Mouse (Mus musculus): Measurements from ENCODE around the gene Hspa1l.
"Not testable (repeated sequence)": the region's sequence is repeated elsewhere in the genome, so short reads cannot be mapped to it uniquely, and the experiment has no call there.

Hspa1l gene

DNA sequence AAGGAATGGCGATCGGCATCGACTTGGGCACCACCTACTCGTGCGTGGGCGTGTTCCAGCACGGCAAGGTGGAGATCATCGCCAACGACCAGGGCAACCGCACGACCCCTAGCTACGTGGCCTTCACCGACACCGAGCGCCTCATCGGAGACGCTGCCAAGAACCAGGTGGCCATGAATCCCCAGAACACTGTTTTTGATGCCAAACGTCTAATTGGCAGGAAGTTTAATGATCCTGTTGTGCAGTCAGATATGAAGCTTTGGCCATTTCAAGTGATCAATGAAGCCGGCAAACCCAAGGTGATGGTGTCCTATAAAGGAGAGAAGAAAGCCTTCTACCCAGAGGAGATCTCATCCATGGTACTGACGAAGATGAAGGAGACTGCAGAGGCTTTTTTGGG, 4.5 kb downstream of the Hspa1l start:
- DNase-seq (ENCODE audit: low read depth), result no peak

DNA sequence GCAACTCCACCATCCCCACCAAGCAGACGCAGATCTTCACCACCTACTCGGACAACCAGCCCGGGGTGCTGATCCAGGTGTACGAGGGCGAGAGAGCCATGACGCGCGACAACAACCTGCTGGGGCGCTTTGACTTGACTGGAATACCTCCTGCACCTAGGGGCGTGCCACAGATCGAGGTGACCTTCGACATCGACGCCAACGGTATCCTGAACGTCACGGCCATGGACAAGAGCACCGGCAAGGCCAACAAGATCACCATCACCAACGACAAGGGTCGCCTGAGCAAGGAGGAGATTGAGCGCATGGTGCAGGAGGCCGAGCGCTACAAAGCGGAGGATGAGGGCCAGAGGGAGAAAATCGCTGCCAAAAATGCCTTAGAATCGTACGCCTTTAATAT, 5.7 kb downstream of the Hspa1l start:
- no peak for DNase-seq (ENCODE audit: low read depth)

DNA sequence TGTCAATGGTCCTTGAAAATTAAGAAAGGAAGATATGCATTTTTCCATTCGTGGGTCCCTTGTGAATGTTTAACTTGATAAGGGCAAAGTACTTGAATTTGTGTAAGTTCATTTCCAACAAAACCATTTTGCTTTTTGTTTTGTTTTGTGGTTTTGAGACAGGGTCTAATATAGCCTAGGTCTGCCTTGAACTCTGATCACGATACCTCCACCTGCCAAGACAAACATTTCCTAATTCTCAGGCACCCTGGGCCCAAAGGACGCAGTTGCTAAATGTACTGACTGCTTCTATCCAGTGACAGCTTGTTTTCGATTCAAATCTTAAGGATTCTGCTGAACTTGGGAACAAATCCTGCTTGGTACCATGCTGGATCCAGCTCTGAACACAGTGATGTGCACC, 7.1 kb downstream of the Hspa1l start:
- no peak for DNase-seq (ENCODE audit: low read depth)

DNA sequence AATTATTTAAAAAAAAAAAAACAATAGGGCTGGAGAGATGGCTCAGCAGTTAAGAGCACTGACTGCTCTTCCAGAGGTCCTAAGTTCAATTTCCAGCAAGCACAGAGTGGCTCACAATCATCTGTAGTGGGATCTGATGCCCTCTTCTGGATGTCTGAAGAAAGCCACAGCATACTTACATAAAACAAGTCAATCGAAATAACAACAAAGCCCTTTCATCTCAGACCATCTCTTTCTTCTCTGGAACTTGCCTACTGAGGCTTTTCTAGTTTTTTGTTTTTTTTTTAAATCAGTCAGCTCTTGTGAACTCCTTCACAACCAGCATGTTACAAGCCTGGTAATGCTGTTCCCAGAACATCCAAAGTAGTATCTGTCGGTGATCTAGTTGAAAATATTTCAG, 8.2 kb downstream of the Hspa1l start:
- DNase-seq (ENCODE audit: low read depth), result peak; percentile 83

DNA sequence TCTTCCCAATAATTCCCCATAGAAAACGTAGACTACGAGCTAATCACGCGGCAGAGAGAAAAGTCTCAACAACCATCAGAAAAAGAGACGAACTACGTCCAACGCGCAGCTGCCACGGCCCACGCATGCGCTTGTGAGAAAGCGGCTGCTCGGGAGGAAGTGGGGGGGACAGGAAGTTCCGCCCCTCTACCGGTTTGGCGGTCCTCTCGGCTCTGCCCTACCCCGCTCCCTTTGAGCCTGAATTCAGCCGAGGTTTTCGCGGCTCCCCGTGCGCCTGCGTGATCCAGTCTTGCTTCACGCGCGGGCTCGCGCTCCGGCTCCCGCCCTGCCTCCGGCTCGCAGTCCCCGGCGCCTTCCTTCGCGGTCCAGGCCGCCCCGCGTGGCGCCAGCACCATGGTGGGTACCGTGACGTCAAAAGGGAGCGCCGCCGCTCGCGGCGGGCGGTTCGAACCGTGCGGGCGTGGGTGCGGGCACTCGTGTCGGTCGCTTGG, 9.2 kb downstream of the Hspa1l start, which contains the start of gene Lsm2:
TSS of gene Lsm2 (plus strand) at position 173 of the 491 bp plus-strand sequence.
- DNase-seq (ENCODE audit: low read depth), result peak; percentile 96

DNA sequence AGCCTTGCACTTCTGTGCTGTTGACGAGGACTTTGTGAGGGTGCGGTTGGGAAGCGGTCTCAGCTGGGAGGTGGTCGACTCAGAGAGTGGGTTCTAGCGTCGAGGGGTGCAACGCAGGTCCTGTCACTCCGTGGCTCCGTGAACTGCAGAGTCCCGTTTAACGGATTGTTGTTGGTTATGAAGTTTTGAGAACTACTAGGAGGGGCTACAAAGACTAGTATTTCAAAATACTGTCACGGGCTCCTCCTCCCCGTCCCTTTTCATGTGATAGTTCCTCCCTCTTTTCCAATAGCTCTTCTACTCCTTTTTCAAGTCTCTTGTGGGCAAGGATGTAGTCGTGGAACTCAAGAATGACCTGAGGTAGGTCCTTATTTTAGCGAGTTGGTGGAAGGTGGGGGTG, 9.8 kb downstream of the Hspa1l start:
- DNase-seq (ENCODE audit: low read depth), result peak; percentile 27

DNA sequence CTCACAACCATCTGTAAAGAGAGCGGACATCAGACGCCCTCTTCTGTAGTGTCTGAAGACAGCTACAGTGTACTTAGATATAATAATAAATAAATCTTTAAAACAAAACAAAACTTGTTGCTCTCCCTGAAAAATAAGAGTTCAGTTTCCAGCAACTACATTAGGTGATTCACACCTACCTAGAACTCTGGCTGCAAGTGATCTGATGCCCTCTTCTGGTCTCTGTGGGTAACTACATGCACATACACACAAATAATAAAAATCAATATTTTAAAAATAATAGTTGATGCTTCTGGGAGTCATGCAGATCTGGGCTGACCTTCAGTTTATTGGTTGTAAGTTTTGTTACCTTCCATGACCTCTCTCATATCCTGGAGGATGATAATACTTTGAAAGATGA, 11.7 kb downstream of the Hspa1l start:
- peak; percentile 80 for DNase-seq (ENCODE audit: low read depth)

DNA sequence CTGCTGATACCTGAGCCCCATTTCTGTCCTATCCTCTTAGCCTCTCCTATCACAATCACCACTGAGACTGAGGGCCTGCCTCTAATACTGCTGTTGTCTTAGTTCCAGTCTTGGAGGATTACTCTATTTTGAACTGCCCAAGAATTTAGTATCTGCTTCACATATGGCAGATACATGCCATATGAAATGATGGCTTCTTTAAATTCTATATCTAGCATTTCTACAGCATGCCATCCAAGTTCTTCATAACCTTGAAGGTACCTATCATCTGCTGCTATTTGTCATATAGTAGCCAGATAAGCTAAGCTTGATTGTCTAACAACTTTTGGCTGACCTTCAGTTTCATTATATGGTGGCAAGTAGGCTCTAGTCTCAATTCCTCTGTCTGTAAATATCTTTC, 22.2 kb downstream of the Hspa1l start:
- DNase-seq (ENCODE audit: low read depth), result no peak

DNA sequence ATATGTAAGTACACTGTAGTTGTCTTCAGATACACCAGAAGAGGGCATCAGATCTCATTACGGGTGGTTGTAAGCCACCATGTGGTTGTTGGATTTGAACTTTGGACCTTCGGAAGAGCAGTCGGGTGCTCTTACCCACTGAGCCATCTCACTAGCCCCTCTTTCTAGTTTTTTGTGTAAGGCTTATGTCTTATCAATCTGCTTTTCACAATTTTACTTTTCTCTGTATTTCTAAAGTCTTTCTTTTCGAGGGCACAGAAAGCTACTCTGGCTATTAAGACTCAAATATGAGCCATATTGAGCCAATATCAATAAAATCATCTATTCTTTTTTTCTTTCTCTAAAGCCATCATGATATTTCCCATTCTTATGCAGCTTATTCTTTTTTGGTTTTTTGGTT, 22.7 kb downstream of the Hspa1l start:
- DNase-seq (ENCODE audit: low read depth), result not testable (repeated sequence)

DNA sequence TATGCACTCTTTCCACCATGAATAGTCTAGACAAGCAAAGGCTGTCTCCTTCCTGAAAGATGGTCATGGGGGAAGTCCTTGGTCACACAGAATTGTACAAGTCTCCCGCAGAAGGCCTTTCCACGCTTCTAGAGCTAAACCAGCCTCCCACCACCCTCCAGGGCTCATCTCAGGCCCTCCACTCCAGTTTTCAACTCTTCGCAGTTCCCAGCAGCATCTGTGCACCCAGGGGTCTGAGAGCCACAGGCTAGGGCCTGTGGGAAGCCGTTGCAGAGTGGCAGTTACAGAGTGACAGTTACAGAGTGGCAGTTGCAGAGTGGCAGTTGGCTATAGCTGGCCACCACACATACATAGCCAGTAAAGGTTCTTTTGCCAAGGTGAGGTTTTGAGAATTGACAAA, 23.4 kb downstream of the Hspa1l start:
- DNase-seq (ENCODE audit: low read depth), result not testable (repeated sequence)

DNA sequence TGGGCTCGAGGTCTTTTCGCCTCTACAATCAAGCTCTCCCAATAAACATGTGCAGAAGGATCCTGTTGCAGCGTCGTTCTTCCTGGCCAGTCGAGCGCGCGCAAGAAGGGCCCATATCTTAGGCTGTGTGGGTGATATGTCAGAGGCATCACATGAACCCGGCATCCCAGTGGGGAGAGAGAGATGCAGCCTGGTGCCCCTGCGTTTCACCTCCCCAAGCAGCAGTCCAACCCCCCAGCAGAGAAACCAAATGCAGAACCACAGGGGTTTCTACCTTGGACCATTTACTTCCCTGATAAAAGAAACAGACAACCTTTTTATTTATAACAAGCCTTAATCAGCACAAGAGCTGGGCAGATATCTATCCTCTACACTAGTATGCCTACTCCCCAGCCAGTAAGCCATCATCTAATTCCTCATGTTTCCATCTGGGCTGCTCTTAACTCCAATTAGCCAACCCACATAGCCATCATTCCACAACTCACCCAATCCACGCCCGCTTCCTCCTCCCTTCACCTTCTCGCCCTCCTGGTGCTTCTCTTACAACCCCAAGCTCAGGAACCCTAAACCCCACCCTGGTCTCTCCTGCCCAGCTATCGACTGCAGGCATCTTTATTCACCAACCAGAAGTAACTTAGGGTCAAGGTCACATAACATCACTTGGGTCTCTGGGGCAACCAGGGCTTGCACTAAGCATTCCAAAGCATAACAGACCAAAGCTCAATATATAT, 24.1 kb downstream of the Hspa1l start:
- no peak for DNase-seq (ENCODE audit: low read depth)

DNA sequence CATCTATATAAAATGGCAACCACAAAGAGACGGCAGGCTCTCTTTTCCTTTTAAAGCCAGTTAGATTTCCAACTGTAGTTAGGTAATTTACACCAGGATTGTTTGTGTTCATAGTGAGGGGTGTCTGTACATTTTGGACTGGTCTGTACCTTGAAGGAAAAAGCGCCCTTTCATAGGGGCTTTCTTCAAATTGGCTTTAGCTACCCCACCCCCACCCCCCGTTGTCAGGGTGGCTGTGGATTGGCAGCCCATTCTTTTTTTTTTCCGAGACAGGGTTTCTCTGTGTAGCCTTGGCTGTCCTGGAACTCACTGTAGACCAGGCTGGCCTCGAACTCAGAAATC, 24.6 kb downstream of the Hspa1l start:
- no peak for DNase-seq (ENCODE audit: low read depth)

DNA sequence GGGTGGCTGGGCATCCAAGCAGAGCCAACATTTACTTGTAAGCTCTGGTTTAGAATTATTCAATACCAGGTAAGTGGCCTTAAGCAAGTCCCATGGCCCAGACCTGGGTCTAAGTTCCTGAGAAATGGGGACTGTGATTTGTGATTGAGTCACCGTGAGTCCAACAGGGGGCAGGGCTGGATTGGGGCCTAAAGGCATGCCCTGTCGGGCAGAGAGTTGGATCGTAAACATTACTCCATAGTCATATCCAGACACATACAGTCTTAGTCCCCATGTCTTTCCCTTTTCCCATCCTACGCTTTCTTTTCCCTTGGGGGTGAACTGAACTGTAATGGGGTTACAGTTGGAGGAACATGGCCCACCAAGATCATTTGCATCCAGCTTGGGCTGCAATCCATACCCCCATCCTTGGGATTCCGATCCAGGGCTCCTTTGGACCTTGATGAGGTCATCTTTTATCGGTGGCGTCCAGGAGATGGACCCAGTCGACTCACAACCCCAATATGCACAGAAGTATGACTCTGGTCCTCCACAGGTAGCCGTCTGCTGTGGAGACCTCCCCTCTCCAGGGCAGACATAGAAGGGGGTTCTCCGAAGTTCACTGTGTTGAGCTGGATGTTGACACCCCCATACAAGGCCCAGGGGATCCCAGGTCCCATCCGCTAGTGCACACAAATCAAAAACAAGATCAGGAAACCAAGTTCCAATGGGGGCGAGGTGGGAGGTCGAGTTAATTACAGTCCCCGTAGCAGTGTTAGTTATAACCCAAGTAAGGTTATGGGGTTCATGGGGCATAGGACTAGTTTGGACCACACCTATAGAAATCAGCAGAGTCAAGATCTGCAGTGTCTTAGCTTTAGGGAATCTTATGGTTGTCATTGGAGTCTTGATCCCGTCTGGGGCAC, 26.3 kb downstream of the Hspa1l start:
- no peak for DNase-seq (ENCODE audit: low read depth)

DNA sequence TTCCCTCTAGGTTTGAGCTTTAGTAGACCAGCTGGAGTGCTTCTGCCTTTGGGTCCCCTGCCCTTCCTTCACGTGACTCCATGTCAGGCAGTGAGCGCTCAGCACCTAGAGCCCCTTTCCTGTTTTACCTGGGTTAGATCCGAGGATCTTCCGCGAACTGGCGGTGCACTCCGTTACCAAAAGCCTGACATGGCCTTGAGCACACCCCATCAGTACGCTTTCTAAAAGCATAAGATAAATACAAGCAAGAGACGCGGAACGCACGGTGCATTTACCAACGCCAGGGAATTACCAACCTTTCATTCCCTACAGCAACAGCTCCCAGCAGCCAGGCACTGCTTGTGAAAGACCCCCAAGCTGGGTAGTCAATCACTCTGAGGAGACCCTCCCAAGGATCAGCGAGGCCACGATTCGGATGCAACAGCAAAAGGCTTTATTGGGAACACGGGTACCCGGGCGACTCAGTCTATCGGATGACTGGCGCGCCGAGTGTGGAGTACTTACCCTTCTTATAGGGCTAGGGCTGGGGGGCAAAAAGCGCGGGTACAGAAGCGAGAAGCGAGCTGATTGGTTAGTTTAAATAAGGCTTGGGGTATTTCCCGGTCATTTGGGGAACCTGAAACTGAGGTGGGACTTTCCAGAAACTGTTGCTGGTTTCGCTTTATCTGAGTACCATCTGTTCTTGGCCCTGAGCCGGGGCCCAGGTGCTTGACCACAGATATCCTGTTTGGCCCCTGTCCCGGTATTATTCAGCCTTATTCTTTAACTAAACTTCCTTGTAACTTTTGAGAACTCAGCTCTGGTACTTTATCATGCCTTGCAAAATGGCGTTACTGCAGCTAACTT, 27.6 kb downstream of the Hspa1l start:
- DNase-seq (ENCODE audit: low read depth), result not testable (repeated sequence)

DNA sequence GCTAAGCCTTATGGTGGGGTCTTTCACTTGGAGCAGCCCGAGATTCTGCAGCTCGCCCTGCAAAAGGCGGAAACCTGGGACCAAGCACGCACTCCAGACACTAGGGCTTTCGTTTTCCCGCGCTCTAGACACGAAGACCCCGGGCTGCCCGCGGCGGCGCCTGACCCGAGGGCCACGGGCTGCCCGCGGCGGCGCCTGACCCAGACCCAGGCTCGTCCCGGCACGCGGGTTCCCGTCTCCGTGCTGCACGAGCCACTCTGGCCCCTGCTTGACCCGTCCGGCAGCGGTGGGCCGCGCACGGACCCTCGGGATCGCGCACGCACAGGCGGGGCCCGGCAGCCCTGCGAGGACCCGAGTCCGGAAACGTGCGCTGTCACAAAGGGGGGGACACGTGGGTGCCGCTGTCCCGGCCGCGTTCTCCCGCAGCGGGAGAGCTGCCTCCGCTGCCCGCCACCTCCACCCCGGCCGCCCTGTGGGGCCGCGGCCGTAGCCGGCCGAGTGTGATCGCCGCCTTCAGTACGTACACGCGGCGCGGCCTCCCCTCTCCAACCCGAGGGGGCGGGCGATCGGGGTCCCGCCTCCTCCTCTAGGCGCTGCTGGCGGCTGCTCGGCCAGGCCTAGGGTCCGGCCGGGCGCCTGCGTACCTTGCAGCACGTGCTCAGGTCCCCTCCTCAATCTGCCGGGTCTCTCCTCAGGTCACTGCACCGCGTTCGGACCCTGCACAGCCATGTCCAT, 28.4 kb downstream of the Hspa1l start, which contains the start of gene Vars:
TSS of gene Vars (plus strand) at position 271 of the 735 bp plus-strand sequence.
- DNase-seq (ENCODE audit: low read depth), result peak; percentile 94

DNA sequence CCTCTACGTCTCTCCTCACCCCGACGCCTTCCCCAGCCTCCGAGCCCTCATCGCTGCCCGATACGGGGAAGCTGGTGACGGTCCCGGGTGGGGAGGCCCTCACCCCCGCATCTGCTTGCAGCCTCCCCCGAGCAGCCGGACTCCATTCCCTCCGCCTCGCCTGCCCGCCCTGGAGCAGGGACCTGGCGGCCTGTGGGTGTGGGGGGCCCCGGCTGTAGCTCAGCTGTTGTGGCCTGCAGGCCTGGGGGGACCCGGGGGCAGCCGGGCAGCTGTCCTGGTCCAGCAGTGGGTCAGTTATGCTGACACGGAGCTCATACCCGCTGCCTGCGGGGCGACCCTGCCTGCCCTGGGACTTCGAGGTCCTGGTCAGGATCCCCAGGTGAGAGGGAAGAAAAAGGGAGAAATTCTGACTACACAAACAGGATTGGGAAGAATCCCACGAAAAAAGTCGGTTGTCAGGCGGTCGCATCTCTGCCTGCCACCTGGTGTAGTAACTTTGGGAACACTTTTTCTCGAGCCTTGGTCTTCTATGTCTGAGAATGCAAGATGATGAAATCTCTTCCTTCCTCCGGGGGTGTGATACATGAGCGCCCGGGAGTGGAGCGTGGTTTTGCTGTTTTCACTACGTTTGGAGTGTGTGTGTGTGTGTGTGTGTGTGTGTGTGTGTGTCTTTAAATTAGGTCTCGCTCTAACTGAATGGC, 29.1 kb downstream of the Hspa1l start:
- peak; percentile 75 for DNase-seq (ENCODE audit: low read depth)

DNA sequence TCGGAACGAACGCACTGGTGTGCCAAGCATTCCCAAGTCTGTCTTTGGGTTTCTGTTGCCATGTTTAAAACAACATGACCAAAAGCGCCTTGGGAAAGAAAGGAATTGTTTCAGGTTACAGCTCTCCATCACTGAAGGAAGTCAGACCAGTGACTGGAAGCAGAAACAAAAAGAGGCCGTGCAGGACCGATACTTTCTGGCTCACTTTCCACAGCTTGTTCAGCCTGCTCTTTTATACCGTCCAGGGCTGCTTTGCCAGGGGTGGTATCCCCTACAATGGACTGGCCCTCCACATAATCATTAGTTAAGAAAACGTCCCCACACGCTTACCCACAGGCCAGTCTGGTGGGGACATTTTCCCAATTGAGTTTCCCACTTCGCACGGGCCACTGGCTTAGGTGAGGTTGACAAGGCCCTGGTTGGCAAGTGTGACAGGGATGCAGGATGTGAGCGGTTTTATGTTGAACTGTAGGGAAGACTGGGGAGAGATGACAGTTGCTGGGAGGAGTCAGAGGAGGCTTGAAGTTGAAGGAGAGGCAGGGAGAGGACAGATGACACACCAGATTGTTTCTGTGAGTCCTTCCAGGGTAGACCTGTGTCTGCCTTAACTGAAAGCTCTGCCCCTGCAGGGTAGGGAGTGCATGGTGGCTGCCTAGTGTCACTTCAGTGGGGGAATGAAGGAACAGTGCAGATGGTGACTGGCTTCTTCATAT, 29.8 kb downstream of the Hspa1l start:
- DNase-seq (ENCODE audit: low read depth), result peak; percentile 38

DNA sequence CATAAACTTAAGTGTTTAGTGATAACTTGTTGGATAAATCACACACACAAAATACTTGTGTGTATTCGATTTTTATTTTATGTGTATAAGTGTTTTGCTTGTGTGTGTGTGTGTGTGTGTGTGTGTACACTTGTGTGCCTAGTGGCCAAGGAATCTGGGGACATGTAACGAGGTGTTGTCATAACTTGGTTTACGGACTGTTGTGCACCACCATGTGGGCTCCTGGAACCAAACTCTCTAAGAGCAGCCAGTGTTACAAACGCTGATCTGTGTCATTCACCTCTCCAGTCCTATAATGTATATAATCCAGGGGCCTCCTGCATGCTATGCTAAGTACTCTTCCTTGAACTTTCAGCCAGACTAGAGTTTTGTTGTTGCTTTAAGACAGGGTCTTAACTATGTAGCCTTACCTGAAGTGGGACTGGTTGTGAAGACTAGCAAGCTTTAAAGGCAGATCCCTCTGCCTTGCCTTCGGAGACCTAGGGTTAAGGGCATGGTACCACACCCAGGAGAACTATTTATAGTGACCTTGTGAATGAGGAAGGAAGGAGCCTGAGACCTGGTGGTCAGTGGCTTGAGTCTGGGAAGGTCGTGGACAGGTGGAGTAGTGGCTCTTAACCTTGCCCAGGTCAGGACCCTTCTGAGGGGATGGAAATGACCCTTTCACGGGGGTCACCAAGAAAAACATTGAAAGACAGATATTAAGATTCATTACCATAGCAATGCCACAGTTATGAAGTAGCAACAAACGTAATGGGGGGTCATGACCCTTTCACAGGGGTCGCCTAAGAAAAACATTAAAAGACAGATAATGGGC, 30.7 kb downstream of the Hspa1l start:
- DNase-seq (ENCODE audit: low read depth), result no peak

DNA sequence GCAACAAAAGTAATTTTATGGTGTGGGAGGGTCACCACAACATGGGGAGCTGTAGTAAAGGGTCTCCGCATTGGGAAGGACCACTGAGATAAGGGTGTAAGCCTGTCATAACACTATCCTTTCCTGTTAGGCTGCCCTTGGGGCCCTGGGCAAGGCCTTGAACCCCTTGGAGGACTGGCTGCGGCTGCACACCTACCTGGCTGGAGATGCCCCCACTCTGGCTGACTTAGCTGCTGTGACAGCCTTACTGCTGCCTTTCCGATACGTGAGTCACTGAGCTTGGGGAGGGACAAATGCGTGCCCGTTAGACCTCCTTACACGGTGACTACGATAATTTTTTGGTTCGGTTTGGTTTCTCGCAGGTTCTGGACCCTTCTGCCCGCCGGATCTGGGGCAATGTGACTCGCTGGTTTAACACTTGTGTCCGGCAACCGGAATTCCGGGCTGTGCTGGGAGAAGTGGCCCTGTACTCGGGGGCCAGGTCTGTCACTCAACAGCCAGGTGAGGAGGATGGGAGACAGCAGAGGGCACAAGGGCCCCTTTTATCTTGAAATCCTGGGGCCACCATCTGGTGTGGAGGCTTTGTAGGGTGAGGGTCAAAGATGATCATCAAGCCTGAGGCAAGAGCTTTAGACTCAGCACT, 31.7 kb downstream of the Hspa1l start:
- no peak for DNase-seq (ENCODE audit: low read depth)

Measured in NIH3T3 (cell line).